Mouse (Mus musculus) forebrain, embryonic 16.5 days (tissue): Measurements from ENCODE around the gene Stim1. TPM values are rescaled to one million over a fixed set of nuclear protein-coding genes. Genes with fewer than 3 reads are reported as not detected.

Experiments
- ATAC-seq: fragments of 200-750 bp; cut with Nextera tagmentation; 2 replicates; pipeline ENCODE4 v1.8.0; 2017; ENCODE audit warnings: mild to moderate bottlenecking, moderate library complexity
- H3K27ac ChIP-seq: fragments of 300-500 bp; sonication (generic); 2 replicates; pipeline ENCODE4 v1.5.1; 2014; ENCODE audit warnings: low read length, control low read depth
- H3K27me3 ChIP-seq: fragments of 300-500 bp; sonication (generic); replicated peaks from 2 replicates; pipeline ENCODE4 v1.6.1; 2014; ENCODE audit warnings: low read length; ENCODE audit not compliant: control insufficient read depth, insufficient read depth
- H3K36me3 ChIP-seq: fragments of 300-500 bp; sonication (generic); 2 replicates; pipeline ENCODE4 v1.6.1; 2014; ENCODE audit not compliant: control insufficient read depth, insufficient read depth
- H3K4me1 ChIP-seq: fragments of 300-500 bp; sonication (generic); replicated peaks from 2 replicates; pipeline ENCODE4 v1.6.1; 2014; ENCODE audit warnings: low read length; ENCODE audit not compliant: control insufficient read depth, insufficient read depth
- H3K4me2 ChIP-seq: fragments of 300-500 bp; sonication (generic); 2 replicates; pipeline ENCODE4 v1.6.1; 2014; ENCODE audit warnings: mild to moderate bottlenecking, low read length, control low read depth
- H3K4me3 ChIP-seq: fragments of 300-500 bp; sonication (generic); replicated peaks from 2 replicates; pipeline ENCODE4 v1.5.1; 2014; ENCODE audit warnings: mild to moderate bottlenecking, low read length, control low read depth
- H3K9ac ChIP-seq: fragments of 300-500 bp; sonication (generic); replicated peaks from 2 replicates; pipeline ENCODE4 v1.6.1; 2014; ENCODE audit warnings: low read depth, low read length, control low read depth
- H3K9me3 ChIP-seq: fragments of 300-500 bp; sonication (generic); 2 replicates; pipeline ENCODE4 v1.6.1; 2016; ENCODE audit warnings: low read length; ENCODE audit not compliant: control insufficient read depth
- WGBS: fragments of 180-500 bp; shearing (Covaris S2); extraction: QIAGEN DNeasy Blood & Tissue Kit; methylation state at CpG from one replicate; pipeline ENCODE4 v1.1.7; 2014; 5-methylcytosine and 5-hydroxymethylcytosine counted together
- polyA plus RNA-seq: library from polyadenylated mRNA; unstranded; fragments of >200 nt; fragmentation: Nextera tagmentation; extraction: Ambion mirVana; gene quantifications from 2 replicates; pipeline ENCODE4 v1.2.1, GENCODE M21; 2015

Stim1 gene
- polyA plus RNA-seq, 1 experiment from 2014 or later: 12.1 TPM

GRCm38 (mm10) chr7:102358124-102358523, 90.5 kb downstream of the Stim1 start:
- 91% methylated on average over 3 of the region's 3 CpGs for WGBS
- Histone ChIP-seq H3K4me3 (no peak overlapping the region), H3K27ac (no peak overlapping the region), H3K27me3 (no peaks in the 10 kb centered on the region), H3K36me3 (no peaks in the 10 kb centered on the region), H3K4me1 (no peaks in the 10 kb centered on the region), H3K9ac (no peak overlapping the region), H3K9me3 (no peaks in the 10 kb centered on the region), H3K4me2 (no peak overlapping the region)
- no peak for ATAC-seq

GRCm38 (mm10) chr7:102361297-102361696, 93.7 kb downstream of the Stim1 start:
- Histone ChIP-seq H3K4me1 (no peaks in the 10 kb centered on the region), H3K9ac (no peak overlapping the region), H3K27ac (no peak overlapping the region), H3K27me3 (no peaks in the 10 kb centered on the region), H3K4me3 (no peak overlapping the region), H3K36me3 (no peaks in the 10 kb centered on the region), H3K4me2 (no peak overlapping the region), H3K9me3 (no peaks in the 10 kb centered on the region)
- WGBS: 52% methylated on average over 2 of the region's 2 CpGs
- ATAC-seq: no peak

DNA sequence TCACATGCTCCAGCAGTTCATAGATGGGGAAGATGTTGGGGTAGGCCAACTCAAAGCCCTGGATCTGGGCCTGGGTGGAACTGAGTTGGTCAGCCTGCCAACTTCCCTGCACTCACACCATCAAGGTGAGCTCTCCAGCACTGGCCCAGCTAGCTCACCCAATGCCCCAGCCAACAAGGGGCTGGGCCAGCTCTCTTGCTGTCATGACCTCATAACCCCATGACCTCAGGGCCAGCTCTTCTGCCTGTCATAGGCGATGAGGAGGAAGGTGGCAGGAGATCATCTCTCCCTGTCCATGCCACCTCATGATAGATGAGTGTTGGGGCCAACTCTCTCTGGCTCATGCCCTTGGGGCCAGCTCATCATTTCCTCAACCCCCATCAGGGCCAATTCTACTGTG, 96.2 kb downstream of the Stim1 start:
- Histone ChIP-seq H3K9me3 (no peaks in the 10 kb centered on the region), H3K9ac (no peak overlapping the region), H3K4me3 (no peak overlapping the region), H3K36me3 (no peaks in the 10 kb centered on the region), H3K4me2 (no peak overlapping the region), H3K4me1 (no peaks in the 10 kb centered on the region), H3K27me3 (no peaks in the 10 kb centered on the region), H3K27ac (no peak overlapping the region)
- WGBS: 95% methylated on average over 1 of the region's 1 CpGs
- ATAC-seq: no peak

- no peaks in the 10 kb centered on the region for H3K36me3 ChIP-seq
- ATAC-seq: peak; percentile 98
- WGBS: 25% methylated on average over 4 of the region's 4 CpGs
- no peak overlapping the region for H3K9ac ChIP-seq
- H3K9me3 ChIP-seq: no peaks in the 10 kb centered on the region
- H3K27ac ChIP-seq: peak overlapping the region; percentile 60
- no peaks in the 10 kb centered on the region for H3K27me3 ChIP-seq
- H3K4me2 ChIP-seq: no peak overlapping the region
- H3K4me3 ChIP-seq: no peak overlapping the region
- no peaks in the 10 kb centered on the region for H3K4me1 ChIP-seq
These were observed 102.1 kb downstream of the Stim1 start for GRCm38 (mm10) chr7:102369661-102370060.

GRCm38 (mm10) chr7:102370526-102370925, 102.9 kb downstream of the Stim1 start:
- H3K4me3 ChIP-seq: no peak overlapping the region
- 92% methylated on average over 5 of the region's 5 CpGs for WGBS
- H3K27ac ChIP-seq: peak overlapping the region; percentile 60; the same call in 1 of the 2 replicates

GRCm38 (mm10) chr7:102373382-102374072, 105.9 kb downstream of the Stim1 start:
- no peak for ATAC-seq
- Histone ChIP-seq H3K9me3 (no peaks in the 10 kb centered on the region), H3K4me1 (no peaks in the 10 kb centered on the region), H3K9ac (no peak overlapping the region), H3K4me2 (no peak overlapping the region), H3K27ac (no peak overlapping the region), H3K27me3 (no peaks in the 10 kb centered on the region), H3K4me3 (no peak overlapping the region), H3K36me3 (no peaks in the 10 kb centered on the region)
- WGBS: 93% methylated on average over 3 of the region's 3 CpGs

More at GRCm38 (mm10) chr7:102370526-102370925, 102.9 kb downstream of the Stim1 start:
- Histone ChIP-seq H3K27me3 (no peaks in the 10 kb centered on the region), H3K9me3 (no peaks in the 10 kb centered on the region), H3K9ac (no peak overlapping the region), H3K36me3 (no peaks in the 10 kb centered on the region), H3K4me1 (no peaks in the 10 kb centered on the region), H3K4me2 (no peak overlapping the region)
- ATAC-seq: no peak

- no peaks in the 10 kb centered on the region for H3K36me3 ChIP-seq
- no peaks in the 10 kb centered on the region for H3K27me3 ChIP-seq
- H3K4me2 ChIP-seq: no peak overlapping the region
- 90% methylated on average over 7 of the region's 7 CpGs for WGBS
- no peak for ATAC-seq
- H3K4me3 ChIP-seq: no peak overlapping the region
- H3K9me3 ChIP-seq: no peaks in the 10 kb centered on the region
- H3K27ac ChIP-seq: no peak overlapping the region
- H3K4me1 ChIP-seq: no peaks in the 10 kb centered on the region
- no peak overlapping the region for H3K9ac ChIP-seq
These were observed 115.6 kb downstream of the Stim1 start for GRCm38 (mm10) chr7:102383221-102383620.

GRCm38 (mm10) chr7:102385973-102386372, 118.4 kb downstream of the Stim1 start:
- H3K27me3 ChIP-seq: no peaks in the 10 kb centered on the region
- ATAC-seq: no peak
- WGBS: 91% methylated on average over 3 of the region's 3 CpGs
- H3K4me3 ChIP-seq: no peak overlapping the region
- peaks cover 5% of the 10 kb centered on the region for H3K4me1 ChIP-seq
- no peak overlapping the region for H3K27ac ChIP-seq
- no peaks in the 10 kb centered on the region for H3K36me3 ChIP-seq
- H3K9ac ChIP-seq: no peak overlapping the region
- no peak overlapping the region for H3K4me2 ChIP-seq
- no peaks in the 10 kb centered on the region for H3K9me3 ChIP-seq

DNA sequence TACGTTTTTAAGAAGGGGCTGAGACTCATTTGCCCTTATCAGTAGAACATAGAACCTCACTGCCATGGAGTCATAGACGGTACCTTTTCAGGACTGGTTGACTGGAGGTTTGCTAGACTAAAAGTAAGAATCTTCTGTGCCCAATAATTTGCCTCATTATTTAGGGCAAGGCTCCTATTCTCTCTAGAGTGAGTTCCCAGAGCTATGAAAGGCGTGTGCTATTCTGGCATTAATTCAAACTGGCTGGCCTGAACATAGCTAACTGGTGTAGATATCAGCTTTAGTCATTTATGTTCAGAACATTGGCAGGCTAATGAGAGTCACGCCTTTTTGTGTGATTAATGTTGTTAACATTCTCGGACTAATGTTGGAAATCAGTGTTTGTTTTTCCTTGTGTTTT, 121.5 kb downstream of the Stim1 start:
- whole genome bisulfite sequencing: 33% methylated on average over 5 of the region's 5 CpGs
- Histone ChIP-seq H3K27ac (no peak overlapping the region), H3K4me1 (peaks cover 5% of the 10 kb centered on the region), H3K9me3 (no peaks in the 10 kb centered on the region), H3K36me3 (no peaks in the 10 kb centered on the region), H3K9ac (no peak overlapping the region), H3K27me3 (no peaks in the 10 kb centered on the region), H3K4me2 (no peak overlapping the region), H3K4me3 (no peak overlapping the region)
- ATAC-seq: no peak

DNA sequence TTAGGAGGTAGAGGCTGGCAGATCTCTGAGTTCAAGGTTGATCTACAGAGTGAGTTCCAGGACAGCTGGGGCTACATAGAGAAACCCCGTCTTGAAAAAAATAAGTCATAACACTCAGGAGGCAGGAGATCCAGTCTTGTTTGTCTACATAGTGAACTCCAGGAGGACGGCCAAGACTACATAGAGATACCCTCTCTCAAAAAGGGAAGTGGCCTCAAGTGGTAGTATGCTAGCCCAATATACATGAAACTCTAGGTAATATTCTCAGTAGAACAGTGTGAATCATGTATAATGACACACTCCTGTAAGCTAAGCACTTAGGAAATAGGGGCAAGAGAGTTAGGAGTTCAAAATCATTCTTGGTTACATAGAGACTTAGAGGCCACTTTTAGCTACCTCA, 126.3 kb downstream of the Stim1 start:
- no peak overlapping the region for H3K27ac ChIP-seq
- H3K36me3 ChIP-seq: no peaks in the 10 kb centered on the region
- no peaks in the 10 kb centered on the region for H3K9me3 ChIP-seq
- no peaks in the 10 kb centered on the region for H3K27me3 ChIP-seq
- 91% methylated on average over 2 of the region's 2 CpGs for WGBS
- H3K9ac ChIP-seq: no peak overlapping the region
- no peak overlapping the region for H3K4me3 ChIP-seq
- H3K4me1 ChIP-seq: peaks cover 3% of the 10 kb centered on the region
- no peak for ATAC-seq
- H3K4me2 ChIP-seq: no peak overlapping the region
